Mouse (Mus musculus): ENCODE measurements around the gene Hes7.

The Hes7 gene

GRCm38 (mm10) chr11:69119446-69120155 is 603 bp upstream of the Hes7 start:
- no peak for DNase-seq (ENCODE audit: low spot score)

- no peak for DNase-seq (ENCODE audit: low spot score)
Observed at GRCm38 (mm10) chr11:69121001-69121740, 967 bp downstream of the Hes7 start.

DNA sequence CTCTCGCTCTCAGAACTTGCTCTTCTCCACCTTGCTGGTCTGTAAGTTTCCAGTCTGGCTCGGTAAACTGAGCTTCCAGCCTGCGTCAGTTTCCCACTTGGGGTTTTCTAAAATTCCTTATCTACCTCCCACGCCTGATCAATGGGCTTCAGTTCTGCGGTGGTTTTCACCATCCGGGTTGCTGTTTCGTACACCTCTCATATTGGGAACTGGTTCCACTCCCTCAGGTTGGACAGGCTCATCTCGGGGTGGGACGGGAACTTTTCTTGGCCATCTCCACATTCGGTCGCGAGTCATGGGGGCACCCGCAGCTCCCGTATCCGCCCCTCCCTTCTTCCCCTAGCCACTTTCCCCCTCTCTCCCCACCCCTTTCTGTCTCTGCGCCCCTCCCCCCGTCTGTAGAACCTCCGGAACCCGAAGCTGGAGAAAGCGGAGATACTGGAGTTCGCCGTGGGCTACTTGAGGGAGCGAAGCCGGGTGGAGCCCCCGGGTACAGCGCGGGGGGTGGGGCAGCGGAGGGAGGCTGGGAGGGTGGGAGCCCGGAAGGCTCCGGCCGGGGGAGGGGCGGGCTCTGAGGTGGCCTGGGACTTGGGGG is 1.6 kb downstream of the Hes7 start:
- DNase-seq (ENCODE audit: low spot score): no peak

- DNase-seq (ENCODE audit: low spot score): peak; percentile 90
Observed at GRCm38 (mm10) chr11:69122336-69122951, 2.2 kb downstream of the Hes7 start, which contains the start of gene 9130213A22Rik. 9130213A22Rik (minus strand) TSS chr11:69122589.

GRCm38 (mm10) chr11:69123056-69123692 is 3.0 kb downstream of the Hes7 start:
- DNase-seq (ENCODE audit: low spot score): peak; percentile 91

DNA sequence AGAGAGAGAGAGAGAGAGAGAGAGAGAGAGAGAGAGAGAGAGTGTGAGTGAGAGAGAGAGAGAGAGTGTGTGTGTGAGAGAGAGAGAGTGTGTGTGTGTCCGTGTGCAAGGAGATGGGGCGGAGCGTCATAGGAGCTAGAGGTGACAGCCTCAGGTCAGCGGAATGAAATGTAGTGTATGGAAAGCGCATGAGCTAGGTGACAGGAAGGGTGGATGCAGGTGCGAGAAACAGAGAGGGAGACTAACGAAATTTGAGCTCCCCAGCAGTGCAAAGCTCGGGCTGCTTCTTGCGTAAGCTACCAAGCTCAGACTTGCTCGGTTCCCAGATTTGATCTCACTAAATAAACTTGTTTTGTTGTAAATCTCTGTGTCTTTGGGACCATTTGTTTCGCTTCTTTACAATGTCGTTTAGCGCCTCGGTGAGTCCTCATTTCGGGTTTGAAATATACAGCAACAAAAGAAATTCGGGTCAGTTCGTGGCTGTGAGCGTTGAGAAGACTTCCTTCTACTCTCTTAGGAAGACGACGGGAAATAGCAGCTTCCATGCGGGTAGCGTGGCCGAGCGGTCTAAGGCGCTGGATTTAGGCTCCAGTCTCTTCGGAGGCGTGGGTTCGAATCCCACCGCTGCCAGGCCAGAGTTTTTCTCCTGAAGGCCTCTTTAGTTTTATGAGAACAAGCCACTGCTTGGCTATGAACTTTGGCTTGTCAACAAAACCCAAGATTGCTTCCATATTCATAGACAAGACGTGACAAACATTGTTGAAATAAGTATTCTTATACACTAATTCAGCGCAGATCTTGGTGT is 3.7 kb downstream of the Hes7 start:
- peak; percentile 89 for DNase-seq (ENCODE audit: low spot score)

DNA sequence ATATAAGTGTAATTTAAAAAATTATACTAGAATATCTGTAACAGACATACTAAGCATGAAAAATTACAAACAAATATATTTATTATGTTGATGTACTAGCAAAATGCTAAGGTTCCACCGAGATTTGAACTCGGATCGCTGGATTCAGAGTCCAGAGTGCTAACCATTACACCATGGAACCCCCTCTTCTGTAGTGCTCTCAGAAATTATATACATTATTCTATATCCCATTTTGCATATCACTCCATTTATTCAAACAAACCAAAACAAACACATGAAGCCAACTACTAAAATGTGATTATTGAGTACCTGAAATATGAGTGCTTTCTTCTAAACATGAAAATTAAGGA is 4.3 kb downstream of the Hes7 start:
- peak; percentile 81 for DNase-seq (ENCODE audit: low spot score)

- peak; percentile 90 for DNase-seq (ENCODE audit: low spot score)
Observed at GRCm38 (mm10) chr11:69125041-69125851, 5.0 kb downstream of the Hes7 start.

DNA sequence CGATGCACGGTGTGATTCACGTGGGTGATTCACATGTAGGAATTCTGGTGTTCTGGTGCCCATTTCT is 5.5 kb downstream of the Hes7 start, which contains the start of gene Aloxe3:
TSS of gene Aloxe3 (plus strand) at position 45 of the 67 bp plus-strand sequence.
- DNase-seq (ENCODE audit: low spot score): no peak

- DNase-seq (ENCODE audit: low spot score): no peak
Observed at GRCm38 (mm10) chr11:69125919-69126705, 5.9 kb downstream of the Hes7 start.

- DNase-seq (ENCODE audit: low spot score): no peak
Observed at GRCm38 (mm10) chr11:69126706-69127095, 6.5 kb downstream of the Hes7 start.

DNA sequence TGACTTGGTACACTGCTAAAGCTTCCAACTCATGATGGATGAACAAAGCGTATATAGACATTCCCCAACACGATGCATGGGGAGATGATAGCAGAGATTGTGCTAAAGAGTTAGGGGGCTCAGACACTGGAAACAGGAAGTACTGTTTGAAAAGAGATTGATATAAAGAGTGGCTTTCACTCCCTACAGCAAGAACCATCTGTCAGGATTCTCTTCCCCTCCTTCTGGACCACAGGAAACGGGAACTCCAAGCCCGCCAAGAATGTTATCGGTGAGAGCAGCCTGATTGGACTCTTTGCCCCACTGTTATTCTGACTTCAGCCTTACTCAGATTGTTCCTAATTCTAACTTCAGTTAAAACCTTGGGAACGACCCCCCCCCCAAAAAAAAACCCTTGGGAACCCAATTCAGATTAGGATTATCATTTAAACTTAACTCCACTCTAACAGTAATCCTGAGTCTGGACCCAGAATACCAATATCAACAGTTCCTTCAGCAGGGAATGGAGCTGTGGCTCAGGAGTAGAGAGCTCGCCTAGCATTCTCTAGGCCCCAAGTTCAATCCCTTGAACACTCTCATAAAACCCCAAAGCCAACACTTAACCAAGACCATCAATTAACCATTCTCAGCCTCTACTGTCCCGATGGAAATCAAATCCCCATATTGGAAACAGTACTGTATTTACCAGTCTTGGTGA is 8.4 kb downstream of the Hes7 start:
- no peak for DNase-seq (ENCODE audit: low spot score)

DNA sequence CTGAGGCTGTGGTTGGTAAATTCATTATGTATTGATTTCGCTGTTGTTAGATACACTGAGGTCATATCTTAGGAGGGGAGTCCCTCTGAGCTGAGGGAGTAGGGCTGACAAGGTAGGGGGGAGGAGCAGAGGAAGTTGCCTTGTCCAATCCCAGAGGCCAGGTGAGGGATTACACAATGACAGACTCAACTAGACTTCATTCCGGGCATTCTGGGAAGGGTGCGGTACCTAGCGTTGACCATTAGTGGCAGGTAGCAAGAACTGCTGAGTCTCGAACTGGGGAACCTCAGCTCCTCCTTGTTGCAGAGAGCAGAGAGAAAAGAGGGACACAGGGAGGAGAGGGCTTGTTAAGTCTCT is 13.3 kb downstream of the Hes7 start:
- DNase-seq (ENCODE audit: low spot score): peak; percentile 20

DNA sequence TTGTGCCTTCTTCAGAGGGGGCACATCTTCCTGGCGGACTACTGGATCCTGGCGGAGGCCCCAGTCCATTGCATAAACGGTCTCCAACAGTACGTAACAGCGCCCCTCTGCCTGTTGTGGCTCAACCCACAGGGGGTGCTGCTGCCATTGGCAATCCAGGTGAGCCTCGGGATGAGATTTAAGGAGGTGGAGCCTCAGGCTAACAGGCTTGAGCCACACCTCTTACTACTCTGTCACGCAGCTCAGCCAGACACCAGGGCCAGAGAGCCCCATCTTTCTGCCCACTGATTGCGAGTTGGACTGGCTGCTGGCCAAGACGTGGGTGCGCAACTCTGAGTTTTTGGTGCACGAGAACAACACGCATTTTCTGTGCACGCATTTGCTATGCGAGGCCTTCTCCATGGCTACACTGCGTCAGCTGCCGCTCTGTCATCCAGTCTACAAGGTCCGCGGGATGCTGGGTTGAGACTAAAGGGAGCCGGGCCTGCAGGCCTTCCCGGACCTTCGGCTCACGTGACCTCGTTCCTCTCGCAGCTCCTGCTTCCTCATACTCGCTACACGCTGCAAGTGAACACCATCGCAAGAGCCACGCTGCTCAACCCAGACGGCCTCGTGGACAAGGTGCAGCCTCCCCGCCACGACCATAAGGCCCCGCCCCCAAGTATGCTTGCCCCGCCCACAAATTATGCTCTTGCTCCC is 13.9 kb downstream of the Hes7 start:
- DNase-seq (ENCODE audit: low spot score): peak; percentile 55

- no peak for DNase-seq (ENCODE audit: low spot score)
Observed at GRCm38 (mm10) chr11:69134622-69134968, 14.4 kb downstream of the Hes7 start.

DNA sequence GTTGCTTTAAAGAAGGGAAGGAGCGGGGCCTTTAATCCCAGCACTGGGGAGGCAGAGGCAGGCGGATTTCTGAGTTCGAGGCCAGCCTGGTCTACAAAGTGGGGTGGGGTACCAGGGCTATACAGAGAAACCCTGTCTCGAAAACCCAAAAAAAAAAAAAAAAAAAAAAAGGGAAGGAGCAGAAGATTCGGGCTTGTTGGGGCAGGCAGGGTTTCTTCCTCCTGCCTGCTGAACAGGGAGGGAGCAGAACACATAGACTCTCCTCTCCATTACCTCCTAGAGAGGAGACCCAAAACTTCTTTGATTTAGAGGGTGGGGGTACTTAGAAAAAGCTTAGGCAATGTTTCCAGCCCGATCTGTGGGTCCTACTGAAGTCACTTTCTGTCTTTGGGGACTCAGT is 15.2 kb downstream of the Hes7 start:
- no peak for DNase-seq (ENCODE audit: low spot score)

DNA sequence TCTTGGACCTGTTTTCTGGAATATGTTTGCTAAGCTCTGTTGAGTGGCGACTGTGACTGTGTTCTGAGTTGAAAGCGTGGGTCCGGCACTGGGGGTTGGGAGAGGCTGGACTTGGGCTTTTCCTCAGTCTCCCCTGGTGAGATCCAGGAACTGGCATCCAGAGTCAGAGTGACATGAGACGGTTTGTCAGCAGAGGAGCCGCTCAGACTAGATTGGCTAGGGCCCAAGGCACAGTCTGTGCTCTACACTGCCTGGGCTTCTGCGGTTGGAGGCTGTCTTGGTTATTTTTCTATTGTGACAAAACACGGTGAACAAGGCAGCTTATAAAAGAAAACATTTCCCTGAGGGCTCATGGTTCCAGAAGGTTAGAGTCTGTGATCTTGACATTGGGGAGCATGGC is 27.3 kb downstream of the Hes7 start:
- DNase-seq (ENCODE audit: low spot score): no peak

DNA sequence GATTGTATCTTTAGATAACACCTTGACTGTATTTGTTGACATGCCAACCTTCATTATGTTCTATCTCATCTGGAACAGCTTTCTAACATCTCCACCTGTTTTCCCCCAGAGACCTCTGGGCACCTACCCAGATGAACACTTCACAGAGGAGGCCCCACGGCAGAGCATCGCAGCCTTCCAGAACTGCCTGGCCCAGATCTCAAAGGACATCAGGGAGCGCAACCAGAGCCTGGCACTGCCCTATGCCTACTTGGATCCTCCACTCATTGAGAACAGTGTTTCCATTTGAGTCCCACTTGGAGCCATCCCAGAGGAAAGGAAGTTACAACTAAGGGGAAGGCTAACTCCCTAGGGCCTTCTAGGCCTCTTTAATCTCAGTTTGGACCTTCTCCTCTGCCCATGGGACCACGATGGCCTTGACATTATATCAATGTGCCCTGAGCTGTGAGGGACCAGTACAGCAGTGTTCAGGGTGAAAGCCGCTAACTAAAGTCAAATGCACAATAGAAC is 28.3 kb downstream of the Hes7 start:
- no peak for DNase-seq (ENCODE audit: low spot score)

- no peak for DNase-seq (ENCODE audit: low spot score)
Observed at GRCm38 (mm10) chr11:69149728-69150127, 29.5 kb downstream of the Hes7 start.
